Comparison of ENCODE assay signal across 19 mouse cellular contexts in the genomic region with DNA sequence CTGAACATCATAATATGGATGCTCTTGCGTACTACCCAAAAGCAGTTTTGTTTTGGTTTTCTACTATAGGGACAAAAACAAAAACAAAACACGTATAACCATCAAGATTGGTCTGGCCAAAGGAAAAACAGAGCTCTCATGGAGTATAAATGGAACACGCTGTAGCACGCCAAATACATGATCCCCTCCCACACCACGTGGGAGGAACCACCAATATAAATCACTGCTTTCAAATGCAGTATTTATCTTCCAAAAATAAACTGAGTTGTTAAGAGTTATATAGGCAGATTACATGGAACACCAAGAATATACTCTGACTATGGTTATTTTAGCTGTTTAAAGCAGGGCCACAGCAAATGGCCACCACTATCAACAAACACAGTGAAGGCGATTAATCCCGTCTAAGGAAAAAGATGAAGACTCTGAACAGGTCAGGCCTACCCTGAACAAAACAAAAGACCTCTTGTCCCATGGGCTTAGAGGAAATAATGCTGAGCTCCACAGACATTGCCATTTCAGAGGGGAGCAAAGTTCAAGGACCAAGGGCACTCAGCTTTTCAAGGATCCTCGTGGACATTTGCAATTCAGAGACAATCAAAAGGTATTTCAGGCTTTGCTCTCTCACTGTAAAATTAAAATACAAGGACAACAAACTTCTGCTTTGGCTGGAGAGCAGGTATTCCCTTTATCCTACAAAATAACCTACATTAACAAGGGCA. TPM values are rescaled to one million over a fixed set of nuclear protein-coding genes. Genes with fewer than 3 reads are reported as not detected.
DNase-seq lines count a peak whose midpoint lies in the region; TF ChIP-seq lines count a peak whose summit lies in the region.
"Had no signal": no experiment of that assay in that cellular context is flagged by ENCODE, and none has a peak within 500 bp of the region (broad histone marks: within the 10 kb centered on the region; RNA-seq: fewer than 3 reads in every experiment).

No protein-coding gene starts in this region.

- TF ChIP-seq CTCF in heart, adult 2 months (IDR thresholded peaks at IDR 0.05), result no peak

- peak overlapping the region; percentile 47 for H3K27ac ChIP-seq in ES-E14 (ENCODE audit: insufficient read depth, low read depth, low read length, poor library complexity, severe bottlenecking)
- no peak overlapping the region for H3K27ac ChIP-seq in heart, adult 2 months
- H3K27ac ChIP-seq: forebrain, embryonic 12.5 days; heart, embryonic 13.5 days; midbrain, embryonic 15.5 days had no signal

- peak overlapping the region; percentile 68; the same call in 1 of the 2 replicates for H3K9ac ChIP-seq in ES-E14 (ENCODE audit: insufficient read depth, low read depth, low read length, poor library complexity, severe bottlenecking)
- no peak overlapping the region for H3K9ac ChIP-seq in heart, adult 2 months (ENCODE audit: low read depth, low read length)
- H3K9ac ChIP-seq: forebrain, embryonic 12.5 days; heart, embryonic 13.5 days; liver, postnatal 0 days; midbrain, embryonic 15.5 days had no signal

- H3K9me3 ChIP-seq in ES-E14 (ENCODE audit: control insufficient read depth, insufficient read depth, low read depth, low read length), result no peaks in the 10 kb centered on the region
- H3K9me3 ChIP-seq: forebrain, embryonic 12.5 days; heart, embryonic 13.5 days; megakaryocyte, embryonic 14.5 days; midbrain, embryonic 15.5 days had no signal

- no peak for TF ChIP-seq EP300 in heart, adult 2 months (IDR thresholded peaks at IDR 0.05; ENCODE audit: insufficient read depth, low read depth, low read length)

- in situ Hi-C loops in ES-E14 (cut with MboI; ENCODE audit: low sequenced_read_pairs in 2 of 2, unreplicated experiment in 2 of 2), result loop anchor here in 1 of 2 experiments (25.0 kb wide), 1 partner anchor 704 kb away; the partner anchor contains the start of gene Eif4a2

- 85% methylated on average over 8 of the region's 8 CpGs for WGBS in heart, adult 2 months

- intact Hi-C loops in left cerebral cortex, postnatal 4 days (cut with DNase I), result no loop called here
- intact Hi-C loops in heart, adult 2 months (cut with DNase I), result no loop called here

- no peaks in the 10 kb centered on the region; the same call in 1 of the 2 replicates for H3K79me2 ChIP-seq in heart, adult 2 months (replicated peaks; ENCODE audit: control insufficient read depth, insufficient read depth, low read length)

- H3K4me3 ChIP-seq in ES-E14 (ENCODE audit: insufficient read depth in 1 of 2, low read depth in 1 of 2, low read length in 2 of 2, poor library complexity in 1 of 2, severe bottlenecking in 1 of 2), result peak overlapping the region; percentile 61 to 69
- no peak overlapping the region for H3K4me3 ChIP-seq in heart, adult 2 months
- H3K4me3 ChIP-seq: forebrain, embryonic 12.5 days; heart, embryonic 13.5 days; megakaryocyte, embryonic 14.5 days; midbrain, embryonic 15.5 days had no signal

- no peaks in the 10 kb centered on the region for H3K27me3 ChIP-seq in heart, adult 2 months (ENCODE audit: control insufficient read depth, insufficient read depth, low read length)
- H3K27me3 ChIP-seq: forebrain, embryonic 12.5 days; heart, embryonic 13.5 days; megakaryocyte, embryonic 14.5 days; midbrain, embryonic 15.5 days; Patski had no signal

- H3K4me1 ChIP-seq in ES-E14 (ENCODE audit: control insufficient read depth in 2 of 2, insufficient read depth in 2 of 2, low read length in 2 of 2, poor library complexity in 1 of 2), result peaks cover 6 to 16% of the 10 kb centered on the region in 2 experiments
- peaks cover 3% of the 10 kb centered on the region for H3K4me1 ChIP-seq in heart, adult 2 months (ENCODE audit: control insufficient read depth, insufficient read depth, low read length)
- H3K4me1 ChIP-seq: forebrain, embryonic 12.5 days had no signal

- H3K36me3 ChIP-seq in ES-E14 (ENCODE audit: control insufficient read depth, insufficient read depth, low read length, poor library complexity, severe bottlenecking), result peaks cover 47% of the 10 kb centered on the region
- no peaks in the 10 kb centered on the region for H3K36me3 ChIP-seq in heart, adult 2 months (ENCODE audit: control insufficient read depth, insufficient read depth, low read length)
- H3K36me3 ChIP-seq: forebrain, embryonic 12.5 days; midbrain, embryonic 15.5 days had no signal

- TF ChIP-seq POLR2A in heart, adult 2 months (IDR thresholded peaks at IDR 0.05; ENCODE audit: insufficient read depth, low read depth, low read length), result no peak

- DNase-seq in frontal cortex, adult 2 months (ENCODE audit: extremely low spot score in 1 of 2, low spot score in 1 of 2), result peak; percentile 68 to 72
- DNase-seq in frontal cortex, postnatal 25 days (ENCODE audit: low spot score in 2 of 2), result no peak
- peak; percentile 59 for DNase-seq in left cerebral cortex, adult 11 months (ENCODE audit: low spot score)
- no peak for DNase-seq in left cerebral cortex, postnatal 4 days
- DNase-seq in ES-E14 (ENCODE audit: low read depth, low spot score), result no peak
- peak; percentile 36 to 41 for DNase-seq in kidney, postnatal 36 days
- DNase-seq in heart, adult 2 months, result no peak
- DNase-seq in layer of hippocampus, adult 18-20 months (ENCODE audit: low spot score in 2 of 2), result no peak
- DNase-seq: cerebellum, adult 9-11 months; heart, postnatal 36 days; liver; liver, postnatal 0 days; lung, postnatal 14 days; thymus, postnatal 25 days had no signal

TF ChIP-seq in ES-E14, 5 proteins besides CTCF, POLR2A, EP300 and RAD21:
- TF ChIP-seq ZNF384 (IDR thresholded peaks at IDR 0.05; ENCODE audit: low read depth, low read length) (no peak), MAFK (IDR thresholded peaks at IDR 0.05; ENCODE audit: insufficient read depth, low read depth, low read length) (0 out of 2 replicates have a peak, but pooled peaks have one; percentile 38)

RNA-seq across cellular contexts. Expression of gene Etv5, which starts 30.7 kb away (rescaled TPM):
- polyA plus RNA-seq in frontal cortex, adult 2 months (2012; rRNA removed), result 55.9 and 57.6 TPM in 2 replicates
- total RNA-seq in left cerebral cortex, postnatal 4 days (2021), result 10 to 100 TPM; 24.8 to 28.4 TPM
- total RNA-seq in ES-E14 (2012; rRNA removed), result 136 and 147 TPM in 2 replicates
- 1 to 10 TPM; 6.9 to 10.0 TPM for total RNA-seq in heart, adult 2 months (2021)
- polyA plus RNA-seq in heart, adult 2 months (2012; rRNA removed), result 12.0 and 12.9 TPM in 2 replicates
- 10 to 100 TPM; 49.2 to 54.5 TPM for total RNA-seq in layer of hippocampus, adult 18-20 months (2021)

Comparison
In these comparisons a context has a peak if more than half of its experiments do, and no peak if none do; other contexts are left out.
1. DNase-seq: peak in frontal cortex, adult 2 months (2 of 2), left cerebral cortex, adult 11 months (single experiment) and kidney, postnatal 36 days (2 of 2); none in frontal cortex, postnatal 25 days (0 of 2), left cerebral cortex, postnatal 4 days (single experiment), ES-E14 (single experiment), heart, adult 2 months (0 of 2) and layer of hippocampus, adult 18-20 months (0 of 2).